In the genomic region with DNA sequence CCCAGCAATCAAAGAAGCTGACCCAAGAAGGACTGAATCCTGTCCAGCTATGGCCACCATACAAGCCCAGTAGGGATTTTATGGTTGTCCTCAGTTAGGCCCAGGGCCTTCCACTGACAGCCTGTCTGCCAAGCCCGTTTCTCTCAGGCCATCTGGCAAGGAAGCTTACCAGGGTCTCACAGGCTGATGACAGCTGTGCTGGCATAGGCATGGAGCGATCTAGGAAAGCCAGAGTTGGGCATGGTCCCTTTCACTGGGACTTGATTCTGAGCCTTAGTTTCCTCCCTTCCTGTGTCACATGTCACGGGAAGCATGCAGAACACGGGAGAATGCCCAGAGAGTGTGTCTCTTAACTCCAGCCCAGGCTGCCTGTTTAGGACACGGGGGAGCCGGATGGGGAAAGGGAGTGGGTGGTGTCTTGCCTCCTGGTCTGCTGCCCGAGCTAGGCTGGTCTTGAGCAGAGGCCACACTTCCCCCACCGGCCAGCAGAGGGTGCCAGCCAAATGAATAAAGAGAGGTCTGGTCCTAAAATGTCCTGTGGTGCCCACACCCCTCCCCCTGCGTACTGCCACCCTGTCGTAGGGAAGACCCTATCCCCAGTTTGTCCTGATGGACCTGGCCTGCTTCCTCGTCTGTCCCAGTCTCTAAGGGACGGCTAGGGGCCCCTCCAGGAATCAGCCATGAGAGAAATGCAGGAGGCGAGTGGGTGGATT, we compare ENCODE assay signal across 8 mouse cellular contexts. TPM values are rescaled to one million over a fixed set of nuclear protein-coding genes. Genes with fewer than 3 reads are reported as not detected.
DNase-seq lines count a peak whose midpoint lies in the region; ATAC-seq and TF ChIP-seq lines count a peak whose summit lies in the region.

No protein-coding gene starts in this region.

- H3K4me2 ChIP-seq in forebrain, embryonic 14.5 days (ENCODE audit: low read length) = no peak overlapping the region
- H3K4me2 ChIP-seq in lung, embryonic 16.5 days (ENCODE audit: low read depth, low read length) = no peak overlapping the region

- ATAC-seq in forebrain, embryonic 14.5 days = peak; percentile 36
- ATAC-seq in lung, embryonic 16.5 days (ENCODE audit: low read depth) = peak; percentile 45

- peaks cover 18% of the 10 kb centered on the region; the same call in 1 of the 2 replicates for H3K36me3 ChIP-seq in ES-E14 (ENCODE audit: control insufficient read depth, insufficient read depth, low read length, poor library complexity, severe bottlenecking)
- H3K36me3 ChIP-seq in forebrain, embryonic 14.5 days (ENCODE audit: control insufficient read depth, insufficient read depth, low read length) = peaks cover 29% of the 10 kb centered on the region
- peaks cover 6% of the 10 kb centered on the region for H3K36me3 ChIP-seq in lung, embryonic 16.5 days (ENCODE audit: control insufficient read depth, insufficient read depth, low read length)

- intact Hi-C loops in heart, postnatal 25 days (cut with DNase I) = loop anchor here (1.0 to 10.0 kb wide), 3 partner anchors 84 to 326 kb away; no protein-coding TSS in a partner anchor

- H3K9ac ChIP-seq in ES-E14 (ENCODE audit: insufficient read depth, low read depth, low read length, poor library complexity, severe bottlenecking) = no peak overlapping the region
- H3K9ac ChIP-seq in forebrain, embryonic 14.5 days (ENCODE audit: low read length) = no peak overlapping the region; the same call in 1 of the 2 replicates
- no peak overlapping the region for H3K9ac ChIP-seq in lung, embryonic 16.5 days (ENCODE audit: low read length)

- H3K27ac ChIP-seq in ES-E14 (ENCODE audit: insufficient read depth, low read depth, low read length, poor library complexity, severe bottlenecking) = no peak overlapping the region
- H3K27ac ChIP-seq in forebrain, embryonic 14.5 days (ENCODE audit: low read depth, low read length) = no peak overlapping the region
- H3K27ac ChIP-seq in lung, embryonic 16.5 days (ENCODE audit: low read length) = no peak overlapping the region

- in situ Hi-C loops in ES-E14 (cut with MboI; ENCODE audit: low sequenced_read_pairs in 2 of 2, unreplicated experiment in 2 of 2) = loop anchor here in 1 of 2 experiments (5.0 kb wide), 1 partner anchor 88 kb away; no protein-coding TSS in a partner anchor

- WGBS in forebrain, embryonic 14.5 days = 31% methylated on average over 13 of the region's 13 CpGs
- WGBS in lung, embryonic 16.5 days = 27% methylated on average over 13 of the region's 13 CpGs

- peak; percentile 28 for DNase-seq in ES-E14 (ENCODE audit: low read depth, low spot score)
- DNase-seq in brain, adult 2 months (ENCODE audit: low read depth, low spot score) = peak; percentile 88
- peak; percentile 80 for DNase-seq in forebrain, embryonic 14.5 days (ENCODE audit: low spot score)
- DNase-seq in heart, postnatal 25 days (ENCODE audit: low spot score) = peak; percentile 60
- DNase-seq in layer of hippocampus, adult 18-20 months (ENCODE audit: low spot score in 2 of 2) = peak; percentile 51 to 78
- DNase-seq in ovary, postnatal 36 days (ENCODE audit: low spot score) = peak; percentile 73
- DNase-seq in urinary bladder, postnatal 25 days (ENCODE audit: low spot score) = peak; percentile 71

- peaks cover 0 to 3% of the 10 kb centered on the region in 2 experiments; a peak in 1 of 4 replicates for H3K4me1 ChIP-seq in ES-E14 (ENCODE audit: control insufficient read depth in 2 of 2, insufficient read depth in 2 of 2, low read length in 2 of 2, poor library complexity in 1 of 2)
- peaks cover 5% of the 10 kb centered on the region; the same call in 1 of the 2 replicates for H3K4me1 ChIP-seq in forebrain, embryonic 14.5 days (ENCODE audit: control insufficient read depth, insufficient read depth, low read length)
- H3K4me1 ChIP-seq in lung, embryonic 16.5 days (replicated peaks; ENCODE audit: control insufficient read depth, insufficient read depth, low read length) = peaks cover 16% of the 10 kb centered on the region

- no peak overlapping the region for H3K4me3 ChIP-seq in ES-E14 (ENCODE audit: insufficient read depth in 1 of 2, low read depth in 1 of 2, low read length in 2 of 2, poor library complexity in 1 of 2, severe bottlenecking in 1 of 2)
- H3K4me3 ChIP-seq in forebrain, embryonic 14.5 days (ENCODE audit: low read depth, low read length) = no peak overlapping the region
- H3K4me3 ChIP-seq in lung, embryonic 16.5 days (ENCODE audit: low read length) = no peak overlapping the region

- H3K9me3 ChIP-seq in ES-E14 (ENCODE audit: control insufficient read depth, insufficient read depth, low read depth, low read length) = no peaks in the 10 kb centered on the region
- no peaks in the 10 kb centered on the region for H3K9me3 ChIP-seq in forebrain, embryonic 14.5 days (replicated peaks; ENCODE audit: control insufficient read depth, low read length)
- H3K9me3 ChIP-seq in lung, embryonic 16.5 days (ENCODE audit: control insufficient read depth, low read length) = no peaks in the 10 kb centered on the region

- no peaks in the 10 kb centered on the region for H3K27me3 ChIP-seq in forebrain, embryonic 14.5 days (replicated peaks; ENCODE audit: control insufficient read depth, insufficient read depth, low read length)
- H3K27me3 ChIP-seq in lung, embryonic 16.5 days (ENCODE audit: control insufficient read depth, insufficient read depth, low read depth, low read length) = no peaks in the 10 kb centered on the region

TF ChIP-seq in ES-E14, 5 proteins besides CTCF, POLR2A, EP300 and RAD21:
- TF ChIP-seq HCFC1 (IDR thresholded peaks at IDR 0.05; ENCODE audit: borderline replicate concordance, insufficient read depth, low read length) (no peak), CHD2 (IDR thresholded peaks at IDR 0.05; ENCODE audit: low read depth, low read length) (no peak), ZNF384 (IDR thresholded peaks at IDR 0.05; ENCODE audit: low read depth, low read length) (no peak), ZC3H11A (IDR thresholded peaks at IDR 0.05; ENCODE audit: borderline replicate concordance, low read depth, low read length) (no peak), MAFK (IDR thresholded peaks at IDR 0.05; ENCODE audit: insufficient read depth, low read depth, low read length) (no peak)

RNA-seq across cellular contexts. Expression of a gene that starts 29.5 kb away (rescaled TPM):
- total RNA-seq in ES-E14 (2012; rRNA removed) = 11.1 and 14.5 TPM in 2 replicates
- 8.4 and 10.7 TPM in 2 replicates for polyA plus RNA-seq in forebrain, embryonic 14.5 days (2014; fragmentation: Nextera tagmentation; extraction: Ambion mirVana)
- 10 to 100 TPM; 28.0 to 28.9 TPM for total RNA-seq in heart, postnatal 25 days (2021)
- 10 to 100 TPM; 31.6 to 34.3 TPM for total RNA-seq in layer of hippocampus, adult 18-20 months (2021)
- polyA plus RNA-seq in lung, embryonic 16.5 days (2015; fragmentation: Nextera tagmentation; extraction: Ambion mirVana) = 2.4 and 4.4 TPM in 2 replicates

RNA-seq across cellular contexts. Expression of a gene that starts 29.8 kb away (rescaled TPM):
- 43.0 and 56.0 TPM in 2 replicates for total RNA-seq in ES-E14 (2012; rRNA removed)
- 85.9 and 88.9 TPM in 2 replicates for polyA plus RNA-seq in forebrain, embryonic 14.5 days (2014; fragmentation: Nextera tagmentation; extraction: Ambion mirVana)
- total RNA-seq in heart, postnatal 25 days (2021) = 10 to 100 TPM; 82.0 to 89.7 TPM
- 100 to 1,000 TPM; 155 to 162 TPM for total RNA-seq in layer of hippocampus, adult 18-20 months (2021)
- polyA plus RNA-seq in lung, embryonic 16.5 days (2015; fragmentation: Nextera tagmentation; extraction: Ambion mirVana) = 85.0 and 88.8 TPM in 2 replicates

Comparison
In these comparisons a context has a peak if more than half of its experiments do, and no peak if none do; other contexts are left out.
1. DNase-seq: peak in every context shown above with its lines; median percentile 88 in brain, adult 2 months; 80 in forebrain, embryonic 14.5 days; 73 in ovary, postnatal 36 days; 71 in urinary bladder, postnatal 25 days; 64 in layer of hippocampus, adult 18-20 months; 60 in heart, postnatal 25 days; 28 in ES-E14.